Mouse (Mus musculus): ENCODE measurements around the gene Tbxa2r. TPM values are rescaled to one million over a fixed set of nuclear protein-coding genes. Genes with fewer than 3 reads are reported as not detected.

Tbxa2r gene
- polyA plus RNA-seq, 1 experiment from 2014 or later, result 19.6 TPM

GRCm38 (mm10) chr10:81367207-81367495 is 38.6 kb downstream of the Tbxa2r start:
- no peak for TF ChIP-seq EP300 (IDR thresholded peaks at IDR 0.05)
- no peak for TF ChIP-seq CTCF (IDR thresholded peaks at IDR 0.05)
- H3K27ac ChIP-seq (ENCODE audit: low read length), result no peak overlapping the region
- H3K4me2 ChIP-seq (replicated peaks; ENCODE audit: low read depth, low read length), result no peak overlapping the region
- H3K36me3 ChIP-seq (ENCODE audit: insufficient read depth, low read length), result peaks cover 37% of the 10 kb centered on the region
- no peak overlapping the region for H3K9ac ChIP-seq (replicated peaks; ENCODE audit: low read depth)
- DNase-seq (ENCODE audit: low spot score) (no peak), ATAC-seq (no peak)
- H3K4me1 ChIP-seq (ENCODE audit: insufficient read depth, low read depth, low read length), result peaks cover 17% of the 10 kb centered on the region
- WGBS, result 78% methylated on average over 6 of the region's 6 CpGs
- no peaks in the 10 kb centered on the region for H3K9me3 ChIP-seq (ENCODE audit: low read length)
- H3K27me3 ChIP-seq (replicated peaks; ENCODE audit: insufficient read depth, low read length), result no peaks in the 10 kb centered on the region
- H3K4me3 ChIP-seq (ENCODE audit: low read depth, low read length), result no peak overlapping the region

- H3K9ac ChIP-seq (replicated peaks; ENCODE audit: low read depth), result no peak overlapping the region
- no peaks in the 10 kb centered on the region for H3K27me3 ChIP-seq (replicated peaks; ENCODE audit: insufficient read depth, low read length)
- WGBS, result 89% methylated on average over 10 of the region's 10 CpGs
- TF ChIP-seq CTCF (IDR thresholded peaks at IDR 0.05) (no peak), EP300 (IDR thresholded peaks at IDR 0.05) (no peak)
- no peak overlapping the region for H3K27ac ChIP-seq (ENCODE audit: low read length)
- H3K4me3 ChIP-seq (ENCODE audit: low read depth, low read length), result no peak overlapping the region
- ATAC-seq (no peak), DNase-seq (ENCODE audit: low spot score) (no peak)
- H3K4me2 ChIP-seq (replicated peaks; ENCODE audit: low read depth, low read length), result no peak overlapping the region
- H3K4me1 ChIP-seq (ENCODE audit: insufficient read depth, low read depth, low read length), result peaks cover 15% of the 10 kb centered on the region; the same call in 1 of the 2 replicates
- H3K9me3 ChIP-seq (ENCODE audit: low read length), result no peaks in the 10 kb centered on the region
- H3K36me3 ChIP-seq (ENCODE audit: insufficient read depth, low read length), result 0 out of 2 replicates have a peak, but pooled peaks cover 9% of the 10 kb centered on the region
These were observed 46.8 kb downstream of the Tbxa2r start for GRCm38 (mm10) chr10:81375322-81375721.

GRCm38 (mm10) chr10:81376561-81377361 is 48.2 kb downstream of the Tbxa2r start:
- ATAC-seq (no peak), DNase-seq (ENCODE audit: low spot score) (no peak)
- Histone ChIP-seq H3K9ac (replicated peaks; ENCODE audit: low read depth) (peak overlapping the region; percentile 88; the same call in 1 of the 2 replicates), H3K4me3 (ENCODE audit: low read depth, low read length) (no peak overlapping the region), H3K4me2 (replicated peaks; ENCODE audit: low read depth, low read length) (0 out of 2 replicates have a peak overlapping the region, but pooled peaks have one; percentile 83), H3K4me1 (ENCODE audit: insufficient read depth, low read depth, low read length) (peaks cover 15% of the 10 kb centered on the region; the same call in 1 of the 2 replicates), H3K27me3 (replicated peaks; ENCODE audit: insufficient read depth, low read length) (no peaks in the 10 kb centered on the region), H3K27ac (ENCODE audit: low read length) (no peak overlapping the region; the same call in 1 of the 2 replicates), H3K9me3 (ENCODE audit: low read length) (no peaks in the 10 kb centered on the region), H3K36me3 (ENCODE audit: insufficient read depth, low read length) (no peaks in the 10 kb centered on the region)
- 25% methylated on average over 6 of the region's 6 CpGs for WGBS
- no peak for TF ChIP-seq EP300 (IDR thresholded peaks at IDR 0.05)
- 0 out of 2 replicates have a peak, but pooled peaks have one; percentile 18 for TF ChIP-seq CTCF (IDR thresholded peaks at IDR 0.05)

- Histone ChIP-seq H3K9me3 (ENCODE audit: low read length) (no peaks in the 10 kb centered on the region), H3K27me3 (replicated peaks; ENCODE audit: insufficient read depth, low read length) (no peaks in the 10 kb centered on the region), H3K4me1 (ENCODE audit: insufficient read depth, low read depth, low read length) (peaks cover 15% of the 10 kb centered on the region; the same call in 1 of the 2 replicates), H3K9ac (replicated peaks; ENCODE audit: low read depth) (peak overlapping the region; percentile 88), H3K4me2 (replicated peaks; ENCODE audit: low read depth, low read length) (peak overlapping the region; percentile 83), H3K36me3 (ENCODE audit: insufficient read depth, low read length) (no peaks in the 10 kb centered on the region), H3K4me3 (ENCODE audit: low read depth, low read length) (peak overlapping the region; percentile 82; the same call in 1 of the 2 replicates), H3K27ac (ENCODE audit: low read length) (peak overlapping the region; percentile 43; the same call in 1 of the 2 replicates)
- no peak for TF ChIP-seq EP300 (IDR thresholded peaks at IDR 0.05)
- no peak for TF ChIP-seq CTCF (IDR thresholded peaks at IDR 0.05)
- ATAC-seq, result no peak
- 26% methylated on average over 2 of the region's 2 CpGs for WGBS
- DNase-seq (ENCODE audit: low spot score), result no peak
These were observed 48.8 kb downstream of the Tbxa2r start for GRCm38 (mm10) chr10:81377362-81377664.

- peak within 1 kb of the TSS; percentile 83 for H3K4me2 ChIP-seq (replicated peaks; ENCODE audit: low read depth, low read length)
- H3K27me3 ChIP-seq (replicated peaks; ENCODE audit: insufficient read depth, low read length), result no peaks in the 10 kb centered on the region
- DNase-seq (ENCODE audit: low spot score) (peak; percentile 32), ATAC-seq (no peak; the same call in 1 of the 2 replicates)
- peak within 1 kb of the TSS; percentile 88 for H3K9ac ChIP-seq (replicated peaks; ENCODE audit: low read depth)
- H3K9me3 ChIP-seq (ENCODE audit: low read length), result no peaks in the 10 kb centered on the region
- TF ChIP-seq CTCF (IDR thresholded peaks at IDR 0.05), result no peak
- TF ChIP-seq EP300 (IDR thresholded peaks at IDR 0.05), result no peak
- H3K4me3 ChIP-seq (ENCODE audit: low read depth, low read length), result peak within 1 kb of the TSS; percentile 82
- no peaks in the 10 kb centered on the region for H3K36me3 ChIP-seq (ENCODE audit: insufficient read depth, low read length)
- H3K4me1 ChIP-seq (ENCODE audit: insufficient read depth, low read depth, low read length), result peaks cover 15% of the 10 kb centered on the region; the same call in 1 of the 2 replicates
- WGBS, result 5% methylated on average over 36 of the region's 59 CpGs
- H3K27ac ChIP-seq (ENCODE audit: low read length), result peak within 1 kb of the TSS; percentile 43
These were observed 49.4 kb downstream of the Tbxa2r start, which contains the start of gene Fzr1 for GRCm38 (mm10) chr10:81377793-81378552. Gene Fzr1, minus strand, starts transcription at chr10:81378516.

- Histone ChIP-seq H3K9me3 (ENCODE audit: low read length) (no peaks in the 10 kb centered on the region), H3K9ac (replicated peaks; ENCODE audit: low read depth) (no peak overlapping the region), H3K36me3 (ENCODE audit: insufficient read depth, low read length) (no peaks in the 10 kb centered on the region), H3K27ac (ENCODE audit: low read length) (no peak overlapping the region), H3K27me3 (replicated peaks; ENCODE audit: insufficient read depth, low read length) (no peaks in the 10 kb centered on the region), H3K4me3 (ENCODE audit: low read depth, low read length) (peak overlapping the region; percentile 82), H3K4me2 (replicated peaks; ENCODE audit: low read depth, low read length) (peak overlapping the region; percentile 58), H3K4me1 (ENCODE audit: insufficient read depth, low read depth, low read length) (peaks cover 15% of the 10 kb centered on the region; the same call in 1 of the 2 replicates)
- peak; percentile 96 for ATAC-seq
- 3% methylated on average over 45 of the region's 46 CpGs for WGBS
- peak; percentile 100 for DNase-seq (ENCODE audit: low spot score)
- TF ChIP-seq CTCF (IDR thresholded peaks at IDR 0.05) (0 out of 2 replicates have a peak, but pooled peaks have one; percentile 25), EP300 (IDR thresholded peaks at IDR 0.05) (no peak)
These were observed 50.1 kb downstream of the Tbxa2r start for GRCm38 (mm10) chr10:81378553-81379182.
